Mouse (Mus musculus) ES-E14 (cell line): ENCODE data around the gene Rgs7. TPM values are rescaled to one million over a fixed set of nuclear protein-coding genes. Genes with fewer than 3 reads are reported as not detected.

ENCODE experiments used
- DNase-seq: peaks from one replicate; pipeline ENCODE4 v3.0.0-alpha.2; 2013; ENCODE audit warnings: low read depth, low spot score
- H3K27ac ChIP-seq: 2 replicates; pipeline ENCODE4 v1.5.1; 2012; ENCODE audit warnings: low read depth, mild to moderate bottlenecking, low read length, moderate library complexity, mixed read lengths; ENCODE audit not compliant: poor library complexity, insufficient read depth, severe bottlenecking
- H3K36me3 ChIP-seq: 2 replicates; pipeline ENCODE4 v1.6.1; 2012; ENCODE audit warnings: mild to moderate bottlenecking, low read length, moderate library complexity, mixed read lengths; ENCODE audit not compliant: control insufficient read depth, poor library complexity, insufficient read depth, severe bottlenecking
- H3K4me1 ChIP-seq, 2 experiments: fragments of 150-350 bp in 1 of 2; sonication (generic) in 1 of 2; 2 replicates each; pipeline ENCODE4 v1.6.1; 2012; ENCODE audit warnings: low read length in 2 of 2, mild to moderate bottlenecking in 1 of 2, mixed read lengths in 1 of 2; ENCODE audit not compliant: control insufficient read depth in 2 of 2, insufficient read depth in 2 of 2, poor library complexity in 1 of 2
- H3K4me3 ChIP-seq, 2 experiments: fragments of 150-350 bp in 1 of 2; sonication (generic) in 1 of 2; 2 replicates each; pipeline ENCODE4 v1.5.1; 2012; ENCODE audit warnings: low read length in 2 of 2, low read depth in 1 of 2, mild to moderate bottlenecking in 1 of 2, mixed read lengths in 1 of 2; ENCODE audit not compliant: insufficient read depth in 1 of 2, poor library complexity in 1 of 2, severe bottlenecking in 1 of 2
- H3K9ac ChIP-seq: 2 replicates; pipeline ENCODE4 v1.6.1; 2012; ENCODE audit warnings: low read depth, mild to moderate bottlenecking, low read length, mixed read lengths; ENCODE audit not compliant: poor library complexity, insufficient read depth, severe bottlenecking
- H3K9me3 ChIP-seq: fragments of 150-350 bp; sonication (generic); 2 replicates; pipeline ENCODE4 v1.6.1; 2012; ENCODE audit warnings: low read depth, mild to moderate bottlenecking, low read length; ENCODE audit not compliant: control insufficient read depth, insufficient read depth
- CHD2 ChIP-seq: IDR thresholded peaks from 2 replicates; pipeline ENCODE4 v1.6.1; 2014; ENCODE audit warnings: mild to moderate bottlenecking, low read depth, low read length, inconsistent platforms
- HCFC1 ChIP-seq: IDR thresholded peaks from 2 replicates; pipeline ENCODE4 v1.6.1; 2012; ENCODE audit warnings: low read length, inconsistent platforms, borderline replicate concordance; ENCODE audit not compliant: insufficient read depth
- MAFK ChIP-seq: IDR thresholded peaks from 2 replicates; pipeline ENCODE4 v1.6.1; 2014; ENCODE audit warnings: mild to moderate bottlenecking, low read depth, low read length, inconsistent platforms; ENCODE audit not compliant: insufficient read depth
- ZC3H11A ChIP-seq: IDR thresholded peaks from 2 replicates; pipeline ENCODE4 v1.6.1; 2012; ENCODE audit warnings: low read depth, mild to moderate bottlenecking, inconsistent platforms, low read length, borderline replicate concordance
- ZNF384 ChIP-seq: IDR thresholded peaks from 2 replicates; pipeline ENCODE4 v1.6.1; 2012; ENCODE audit warnings: low read depth, low read length, inconsistent platforms
- in situ Hi-C, 2 experiments: fragments of 600-800 bp; cut with MboI; formaldehyde crosslinking; loops; one replicate each; pipeline ENCODE4 v1.15.1; 2025; ENCODE audit warnings: low sequenced_read_pairs in 2 of 2, inconsistent platforms in 1 of 2; ENCODE audit not compliant: unreplicated experiment in 2 of 2
- total RNA-seq: library from RNA; depleted of rRNA; stranded (reverse); fragments of 300-350 nt; gene quantifications from 2 replicates; pipeline ENCODE4 v1.2.3, GENCODE M21; 2012

Rgs7 gene
- total RNA-seq, 1 experiment = 0.18 TPM

DNA sequence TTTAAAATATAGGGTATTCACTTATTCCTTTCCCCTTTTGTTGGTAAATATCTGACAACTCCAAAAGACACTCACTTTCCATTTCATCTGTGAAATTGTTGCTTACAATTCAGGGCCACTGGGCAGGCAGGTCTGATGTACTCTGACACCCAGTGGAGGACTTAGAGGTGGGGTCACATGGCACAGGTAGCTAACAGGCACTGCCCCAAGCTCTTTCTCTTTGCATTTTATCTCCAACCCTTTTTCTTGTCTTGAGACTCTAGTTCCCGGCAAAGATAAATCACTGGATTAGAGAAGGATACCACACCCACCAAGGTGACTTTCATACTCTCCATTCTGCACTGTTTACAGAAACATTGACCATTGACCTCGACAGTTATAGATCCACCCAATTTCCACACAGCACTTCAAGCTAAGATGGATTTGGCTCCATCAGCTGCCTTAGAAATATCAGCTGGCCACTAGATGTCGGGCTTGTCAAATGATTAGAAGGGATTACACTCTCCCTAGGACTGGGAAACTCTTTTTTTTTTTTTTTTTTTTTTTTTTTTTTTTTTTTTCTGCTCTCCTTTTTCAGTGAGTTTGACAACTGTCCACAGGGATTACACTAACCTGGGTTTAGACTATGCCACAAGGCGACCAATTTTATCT, 451.0 kb downstream of the Rgs7 start:
- no peak for DNase-seq
- H3K9ac ChIP-seq = no peak overlapping the region
- H3K9me3 ChIP-seq = no peaks in the 10 kb centered on the region
- in situ Hi-C loops = no loop called here
- H3K36me3 ChIP-seq = no peaks in the 10 kb centered on the region
- peaks cover 0 to 5% of the 10 kb centered on the region in 2 experiments; a peak in 2 of 4 replicates for H3K4me1 ChIP-seq
- H3K4me3 ChIP-seq = no peak overlapping the region
- TF ChIP-seq MAFK = no peak
- peak; percentile 95 for TF ChIP-seq ZNF384
- TF ChIP-seq ZC3H11A = 0 out of 2 replicates have a peak, but pooled peaks have one; percentile 6
- no peak overlapping the region for H3K27ac ChIP-seq

DNA sequence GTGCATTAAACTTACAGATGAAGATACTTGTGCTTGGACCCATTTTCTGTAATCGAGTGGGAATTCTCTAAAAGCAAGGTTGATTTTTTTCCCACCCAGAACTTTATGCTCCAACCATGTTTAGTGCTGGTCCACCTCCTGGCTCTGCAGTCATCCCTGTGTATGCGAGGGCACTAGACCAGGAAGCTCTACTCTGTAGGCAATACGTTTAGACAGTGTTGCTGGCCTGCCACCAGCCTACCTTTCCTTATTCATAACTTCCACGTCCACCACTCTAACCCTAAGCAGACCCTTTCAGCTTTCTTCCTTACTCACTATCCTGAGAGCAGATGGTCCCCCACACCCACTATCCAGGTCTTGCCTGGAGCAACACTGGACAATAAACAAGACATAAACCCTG, 452.3 kb downstream of the Rgs7 start:
- no peaks in the 10 kb centered on the region for H3K9me3 ChIP-seq
- no peak overlapping the region for H3K4me3 ChIP-seq
- peaks cover 0 to 5% of the 10 kb centered on the region in 2 experiments; a peak in 2 of 4 replicates for H3K4me1 ChIP-seq
- no peaks in the 10 kb centered on the region for H3K36me3 ChIP-seq
- no peak overlapping the region for H3K9ac ChIP-seq
- in situ Hi-C loops = no loop called here
- DNase-seq = no peak
- TF ChIP-seq MAFK (no peak), HCFC1 (no peak), CHD2 (no peak), ZNF384 (no peak), ZC3H11A (no peak)
- no peak overlapping the region for H3K27ac ChIP-seq

DNA sequence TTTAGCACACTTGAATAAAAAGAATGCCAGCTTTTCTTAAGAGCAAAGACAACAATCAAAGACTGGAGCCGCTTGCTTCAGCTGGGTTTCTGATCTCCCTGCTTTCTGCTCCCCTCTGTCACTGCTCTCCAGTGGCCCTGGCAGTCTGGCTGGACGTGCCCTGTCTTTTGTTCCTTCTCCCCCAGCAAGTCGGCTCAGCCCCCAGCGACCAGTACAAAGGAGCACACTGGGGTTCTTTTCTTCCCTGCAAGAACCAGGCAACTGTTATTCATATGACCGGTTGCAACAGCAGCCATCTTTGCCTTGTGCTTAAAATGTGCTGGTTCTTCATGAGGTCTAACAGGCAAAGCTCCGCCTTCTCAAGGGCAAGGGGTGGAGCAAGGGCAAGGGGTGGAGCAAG, 452.7 kb downstream of the Rgs7 start:
- no peak overlapping the region for H3K9ac ChIP-seq

DNA sequence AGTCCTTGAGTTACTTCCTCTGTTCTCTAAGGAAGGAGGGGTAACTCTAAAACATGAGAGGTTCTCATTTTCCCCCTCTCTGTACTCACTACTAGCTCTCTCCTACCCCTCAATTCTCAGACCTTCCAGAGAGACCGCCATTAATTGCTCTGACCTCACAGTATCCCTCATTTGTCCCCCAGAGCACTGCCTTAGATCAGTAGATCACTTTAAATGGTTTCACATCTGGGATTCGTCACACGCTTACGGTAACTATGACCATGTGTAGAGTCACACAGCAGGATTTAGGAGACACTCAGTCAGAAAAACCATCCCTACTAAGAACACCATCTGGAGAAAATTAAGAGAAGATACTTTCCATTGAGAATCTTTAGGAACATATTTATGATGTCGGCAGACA, 456.8 kb downstream of the Rgs7 start:
- no peak overlapping the region for H3K9ac ChIP-seq
- in situ Hi-C loops = no loop called here
- TF ChIP-seq CHD2 (no peak), HCFC1 (no peak), MAFK (no peak), ZC3H11A (no peak), ZNF384 (no peak)
- H3K36me3 ChIP-seq = no peaks in the 10 kb centered on the region
- peaks cover 0 to 11% of the 10 kb centered on the region in 2 experiments; a peak in 2 of 4 replicates for H3K4me1 ChIP-seq
- DNase-seq = no peak
- no peak overlapping the region for H3K27ac ChIP-seq
- H3K9me3 ChIP-seq = no peaks in the 10 kb centered on the region
- no peak overlapping the region for H3K4me3 ChIP-seq

More for the DNA sequence above, 452.7 kb downstream of the Rgs7 start:
- Histone ChIP-seq H3K4me1 (peaks cover 0 to 5% of the 10 kb centered on the region in 2 experiments; a peak in 2 of 4 replicates), H3K9me3 (no peaks in the 10 kb centered on the region), H3K4me3 (no peak overlapping the region), H3K36me3 (no peaks in the 10 kb centered on the region), H3K27ac (no peak overlapping the region)
- in situ Hi-C loops = no loop called here
- DNase-seq = no peak
- no peak for TF ChIP-seq CHD2
- no peak for TF ChIP-seq MAFK
- no peak for TF ChIP-seq ZNF384
- no peak for TF ChIP-seq ZC3H11A
- no peak for TF ChIP-seq HCFC1
